Mouse (Mus musculus): ENCODE data around the gene Metrnl. TPM values are rescaled to one million over a fixed set of nuclear protein-coding genes. Genes with fewer than 3 reads are reported as not detected.

The Metrnl gene
- polyA plus RNA-seq, 1 experiment from 2014 or later = 14.1 TPM

DNA sequence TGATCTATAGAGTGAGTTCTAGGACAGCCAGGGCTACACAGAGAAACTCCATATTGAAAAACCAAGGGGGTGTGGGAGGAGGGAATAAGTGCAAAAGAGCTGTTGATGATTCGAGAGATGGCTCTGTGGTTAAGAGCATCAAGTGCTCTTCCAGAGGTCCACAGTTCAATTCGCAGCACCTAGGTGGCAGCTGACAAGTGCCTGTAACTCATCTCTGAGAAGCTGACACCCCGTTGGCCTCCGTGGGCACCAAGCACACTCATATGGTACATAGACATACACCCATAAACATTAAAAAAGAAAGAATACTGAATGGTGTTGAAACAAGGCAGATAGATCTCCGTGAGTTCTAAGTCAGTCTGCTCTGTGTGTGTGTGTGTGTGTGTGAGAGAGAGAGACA, 32.6 kb upstream of the Metrnl start:
- no peaks in the 10 kb centered on the region for H3K27me3 ChIP-seq (replicated peaks)
- H3K27ac ChIP-seq = no peak overlapping the region
- H3K36me3 ChIP-seq (replicated peaks) = no peaks in the 10 kb centered on the region
- no peak overlapping the region for H3K9ac ChIP-seq
- WGBS = 95% methylated on average over 5 of the region's 5 CpGs
- H3K9me3 ChIP-seq = no peaks in the 10 kb centered on the region
- H3K4me3 ChIP-seq = no peak overlapping the region
- H3K4me1 ChIP-seq = peaks cover 8% of the 10 kb centered on the region; the same call in 1 of the 2 replicates
- no peak overlapping the region for H3K4me2 ChIP-seq
- no peak for ATAC-seq (replicated peaks)

DNA sequence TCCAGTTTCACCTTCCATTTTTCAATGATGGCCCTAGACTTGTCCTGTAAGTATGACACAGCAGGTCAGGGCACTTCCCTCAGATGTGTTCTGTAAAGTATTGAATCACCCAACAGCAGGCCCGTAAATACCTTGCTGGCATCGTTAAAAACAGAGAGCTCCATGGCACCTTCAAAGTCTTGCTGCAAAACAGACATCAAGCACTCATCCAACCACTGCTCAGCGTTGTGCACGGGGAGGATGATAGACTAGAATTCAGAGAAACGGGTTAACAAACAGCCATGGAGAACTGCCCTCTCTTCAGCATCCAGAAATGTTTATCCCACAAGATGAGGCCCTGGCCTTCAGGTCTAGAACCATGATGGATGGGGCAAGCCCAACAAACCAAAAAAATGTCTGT, 30.4 kb upstream of the Metrnl start:
- 95% methylated on average over 5 of the region's 5 CpGs for WGBS
- no peak overlapping the region for H3K27ac ChIP-seq
- H3K9me3 ChIP-seq = no peaks in the 10 kb centered on the region
- peaks cover 9% of the 10 kb centered on the region; the same call in 1 of the 2 replicates for H3K4me1 ChIP-seq
- no peak overlapping the region for H3K4me2 ChIP-seq
- H3K27me3 ChIP-seq (replicated peaks) = no peaks in the 10 kb centered on the region
- ATAC-seq (replicated peaks) = no peak
- H3K36me3 ChIP-seq (replicated peaks) = no peaks in the 10 kb centered on the region
- no peak overlapping the region for H3K4me3 ChIP-seq
- H3K9ac ChIP-seq = no peak overlapping the region

DNA sequence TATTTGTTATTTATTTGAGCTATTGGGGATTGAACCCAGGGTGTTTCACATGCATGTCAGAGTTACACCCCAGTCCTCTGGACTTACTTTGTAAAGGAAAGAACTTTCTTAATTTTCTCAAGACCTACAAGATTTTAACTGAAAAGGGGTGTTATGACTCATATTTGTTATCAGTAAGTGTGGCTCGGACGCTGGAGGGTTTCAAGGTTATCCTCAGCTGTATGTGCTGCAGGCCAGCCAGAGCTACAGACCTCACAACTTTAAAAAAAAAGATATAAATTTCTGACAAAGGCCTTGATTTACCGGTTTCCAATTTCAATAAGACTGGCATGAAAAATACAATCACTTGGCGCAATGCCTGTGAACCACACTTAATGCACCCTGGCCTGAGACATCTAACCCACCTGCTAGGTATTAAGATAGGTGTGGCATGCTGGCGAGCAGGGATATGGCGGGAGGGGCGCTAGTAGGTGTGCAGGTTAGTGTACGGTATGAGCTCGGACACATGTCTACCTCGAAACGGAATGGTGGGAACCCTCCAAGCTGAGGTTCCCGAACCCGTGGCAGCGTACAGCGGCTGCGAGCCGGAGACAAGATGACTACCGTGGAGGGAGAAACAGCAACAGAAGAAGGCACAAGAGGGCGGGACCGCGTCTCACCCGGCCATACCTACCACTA, 28.9 kb upstream of the Metrnl start:
- H3K36me3 ChIP-seq (replicated peaks) = no peaks in the 10 kb centered on the region
- H3K27me3 ChIP-seq (replicated peaks) = no peaks in the 10 kb centered on the region
- H3K4me1 ChIP-seq = peaks cover 9% of the 10 kb centered on the region; the same call in 1 of the 2 replicates
- H3K4me3 ChIP-seq = peak overlapping the region; percentile 72
- H3K9ac ChIP-seq = peak overlapping the region; percentile 78
- peak overlapping the region; percentile 57 for H3K4me2 ChIP-seq
- no peaks in the 10 kb centered on the region for H3K9me3 ChIP-seq
- ATAC-seq (replicated peaks) = peak; percentile 76
- WGBS = 3% methylated on average over 22 of the region's 22 CpGs
- H3K27ac ChIP-seq = peak overlapping the region; percentile 94

DNA sequence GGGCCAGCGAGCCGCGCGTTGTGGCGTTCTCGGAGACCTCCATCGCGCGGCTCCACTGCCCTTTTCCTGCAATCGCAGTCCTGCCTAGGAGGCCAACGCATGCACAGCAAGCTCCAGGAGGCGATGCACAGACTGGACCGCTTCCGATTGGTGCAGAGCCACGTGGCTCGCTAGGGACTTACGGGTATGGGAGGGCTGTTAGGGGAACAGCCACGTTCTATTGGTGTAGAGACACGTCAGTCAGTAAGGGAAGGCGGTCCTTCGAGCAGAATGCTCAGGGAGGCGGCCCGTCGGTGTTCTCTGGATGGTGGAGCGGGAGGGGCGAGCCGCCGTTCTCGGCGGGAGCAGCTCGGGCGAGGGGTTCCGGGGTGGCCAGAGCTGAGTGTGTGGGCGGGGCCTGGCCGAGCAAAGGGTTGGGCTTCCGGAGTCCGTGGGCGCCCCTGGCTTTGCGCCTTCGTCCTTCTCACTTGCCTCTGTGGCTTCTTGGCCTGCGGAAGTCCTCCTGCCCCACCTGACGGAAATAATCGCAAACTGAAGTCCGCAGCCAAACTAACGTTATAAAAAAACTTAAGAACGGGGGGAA, 28.3 kb upstream of the Metrnl start, which contains the start of gene B3gntl1:
Gene B3gntl1, minus strand, starts transcription at position 164 of the 583 bp plus-strand sequence.
- under 1% methylated on average over 46 of the region's 46 CpGs for WGBS
- H3K4me2 ChIP-seq = peak within 1 kb of the TSS; percentile 57
- H3K9ac ChIP-seq = peak within 1 kb of the TSS; percentile 78
- H3K36me3 ChIP-seq (replicated peaks) = no peaks in the 10 kb centered on the region
- H3K27me3 ChIP-seq (replicated peaks) = no peaks in the 10 kb centered on the region
- peaks cover 9% of the 10 kb centered on the region; the same call in 1 of the 2 replicates for H3K4me1 ChIP-seq
- peak within 1 kb of the TSS; percentile 72 for H3K4me3 ChIP-seq
- peak; percentile 100 for ATAC-seq (replicated peaks)
- peak within 1 kb of the TSS; percentile 94 for H3K27ac ChIP-seq
- H3K9me3 ChIP-seq = no peaks in the 10 kb centered on the region

DNA sequence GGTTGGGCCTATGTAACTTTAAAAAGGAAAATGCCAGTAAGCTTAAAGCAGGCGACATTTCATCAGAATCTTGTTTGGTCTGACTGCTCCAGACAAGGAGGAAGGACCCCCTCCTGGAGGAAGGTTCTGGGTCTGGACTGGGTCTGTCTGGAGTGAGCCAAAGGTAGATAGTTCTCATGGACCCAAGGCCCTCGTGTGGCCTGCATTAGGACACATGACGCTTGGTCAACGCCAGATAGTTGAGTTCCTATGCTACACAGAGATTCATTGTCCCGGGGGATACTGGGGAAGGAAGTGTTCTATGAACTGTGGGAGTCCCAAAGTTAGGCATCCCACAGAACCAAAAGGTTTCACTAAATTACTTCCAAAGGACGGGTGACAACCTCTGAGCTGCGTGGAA, 27.7 kb upstream of the Metrnl start:
- Histone ChIP-seq H3K27me3 (replicated peaks) (no peaks in the 10 kb centered on the region), H3K4me3 (peak overlapping the region; percentile 72), H3K9ac (peak overlapping the region; percentile 78), H3K36me3 (replicated peaks) (no peaks in the 10 kb centered on the region), H3K4me1 (peaks cover 9% of the 10 kb centered on the region; the same call in 1 of the 2 replicates), H3K4me2 (peak overlapping the region; percentile 57), H3K27ac (peak overlapping the region; percentile 94), H3K9me3 (no peaks in the 10 kb centered on the region)
- peak; percentile 18 for ATAC-seq (replicated peaks)
- 70% methylated on average over 7 of the region's 7 CpGs for WGBS

DNA sequence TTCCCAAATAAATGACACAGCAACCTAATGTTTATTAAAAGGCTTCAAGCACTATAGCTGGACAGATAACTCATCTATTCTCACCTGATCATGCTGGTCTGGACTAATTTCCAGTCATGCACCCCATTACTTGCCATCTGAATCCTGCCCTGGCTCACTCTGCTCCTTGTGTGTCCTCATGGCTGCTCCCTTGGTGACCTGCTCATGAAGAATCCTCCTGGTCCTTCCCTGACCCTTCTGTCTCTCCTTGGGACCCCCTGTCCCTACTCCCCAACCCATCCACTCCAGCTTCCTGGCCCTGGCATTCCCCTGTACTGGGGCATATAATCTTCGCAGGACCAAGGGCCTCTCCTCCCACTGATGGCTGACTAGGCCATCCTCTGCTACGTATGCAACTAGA, 24.5 kb upstream of the Metrnl start:
- Histone ChIP-seq H3K9me3 (no peaks in the 10 kb centered on the region), H3K27me3 (replicated peaks) (no peaks in the 10 kb centered on the region), H3K27ac (no peak overlapping the region), H3K36me3 (replicated peaks) (no peaks in the 10 kb centered on the region), H3K4me2 (no peak overlapping the region), H3K4me1 (peaks cover 9% of the 10 kb centered on the region; the same call in 1 of the 2 replicates), H3K4me3 (no peak overlapping the region), H3K9ac (no peak overlapping the region)
- no peak for ATAC-seq (replicated peaks)
- WGBS = 89% methylated on average over 2 of the region's 2 CpGs

DNA sequence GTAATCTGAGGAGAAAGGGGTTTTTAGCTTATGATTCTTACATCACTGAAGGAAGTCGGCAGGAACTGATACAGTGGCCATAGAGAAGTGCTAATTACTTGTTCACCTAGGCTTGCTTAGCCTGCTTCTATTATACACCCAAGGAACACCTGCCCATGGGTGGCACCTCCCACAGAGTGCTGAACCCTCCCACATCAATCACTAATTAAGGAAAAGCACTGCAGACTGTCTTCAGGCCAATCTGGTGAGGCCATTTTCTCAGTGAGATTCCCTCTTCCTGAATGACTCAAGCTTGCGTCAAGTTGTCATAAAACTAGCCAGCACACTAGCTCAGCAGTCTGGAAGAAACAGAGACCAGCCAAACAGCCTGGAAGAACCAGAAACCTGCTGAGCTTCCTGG, 21.8 kb upstream of the Metrnl start:
- H3K9ac ChIP-seq = no peak overlapping the region
- 90% methylated on average over 2 of the region's 2 CpGs for WGBS
- H3K27me3 ChIP-seq (replicated peaks) = no peaks in the 10 kb centered on the region
- no peaks in the 10 kb centered on the region for H3K9me3 ChIP-seq
- H3K36me3 ChIP-seq (replicated peaks) = no peaks in the 10 kb centered on the region
- H3K27ac ChIP-seq = no peak overlapping the region
- H3K4me1 ChIP-seq = no peaks in the 10 kb centered on the region
- H3K4me2 ChIP-seq = no peak overlapping the region
- no peak overlapping the region for H3K4me3 ChIP-seq
- ATAC-seq (replicated peaks) = no peak

DNA sequence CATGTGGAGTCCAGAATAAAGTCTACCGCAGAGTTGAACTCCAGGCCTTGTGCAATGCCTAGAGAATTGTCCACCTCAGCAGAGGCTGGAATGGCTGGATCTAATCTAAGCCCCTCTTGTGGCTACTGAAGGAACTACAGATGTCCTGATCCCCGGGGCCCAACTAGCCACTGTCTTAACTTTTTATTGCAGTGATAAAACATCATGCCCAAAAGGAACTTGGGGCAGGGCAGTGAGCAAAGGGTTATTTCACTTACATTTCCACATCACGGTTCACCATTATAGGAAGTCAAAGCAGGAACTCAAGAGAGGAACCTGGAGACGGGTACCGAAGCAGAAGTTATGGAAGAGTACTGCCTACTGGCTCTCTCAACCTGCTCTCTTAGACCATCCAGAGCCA, 20.6 kb upstream of the Metrnl start:
- no peaks in the 10 kb centered on the region for H3K27me3 ChIP-seq (replicated peaks)
- H3K36me3 ChIP-seq (replicated peaks) = no peaks in the 10 kb centered on the region
- H3K4me2 ChIP-seq = no peak overlapping the region
- no peak overlapping the region for H3K27ac ChIP-seq
- H3K4me3 ChIP-seq = no peak overlapping the region
- WGBS = 87% methylated on average over 5 of the region's 5 CpGs
- H3K9ac ChIP-seq = no peak overlapping the region
- no peaks in the 10 kb centered on the region for H3K4me1 ChIP-seq
- no peak for ATAC-seq (replicated peaks)
- no peaks in the 10 kb centered on the region for H3K9me3 ChIP-seq

DNA sequence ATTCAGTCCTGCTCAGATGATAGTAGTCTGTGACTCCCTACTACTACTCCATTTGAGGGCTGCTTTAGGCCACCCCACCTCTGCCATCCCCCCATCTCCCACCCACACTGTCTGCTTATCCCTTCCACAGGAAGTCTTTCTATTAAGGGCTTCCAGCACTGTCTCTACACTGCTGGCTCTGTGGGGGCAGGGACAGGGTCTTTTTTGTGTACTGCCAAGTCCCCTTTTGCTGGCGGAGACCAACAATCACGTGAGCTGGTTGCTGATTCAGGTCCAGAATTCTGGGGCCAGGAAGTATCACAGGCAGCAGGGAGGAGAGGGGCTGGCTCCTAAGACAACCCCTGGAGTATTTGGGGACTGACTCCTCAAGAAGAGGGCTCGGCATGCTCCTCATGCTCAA, 18.1 kb upstream of the Metrnl start:
- H3K4me2 ChIP-seq = no peak overlapping the region
- no peak overlapping the region for H3K9ac ChIP-seq
- no peak overlapping the region for H3K27ac ChIP-seq
- no peak overlapping the region for H3K4me3 ChIP-seq
- H3K27me3 ChIP-seq (replicated peaks) = no peaks in the 10 kb centered on the region
- WGBS = 61% methylated on average over 3 of the region's 3 CpGs
- ATAC-seq (replicated peaks) = no peak
- H3K36me3 ChIP-seq (replicated peaks) = no peaks in the 10 kb centered on the region
- no peaks in the 10 kb centered on the region for H3K4me1 ChIP-seq
- no peaks in the 10 kb centered on the region for H3K9me3 ChIP-seq

DNA sequence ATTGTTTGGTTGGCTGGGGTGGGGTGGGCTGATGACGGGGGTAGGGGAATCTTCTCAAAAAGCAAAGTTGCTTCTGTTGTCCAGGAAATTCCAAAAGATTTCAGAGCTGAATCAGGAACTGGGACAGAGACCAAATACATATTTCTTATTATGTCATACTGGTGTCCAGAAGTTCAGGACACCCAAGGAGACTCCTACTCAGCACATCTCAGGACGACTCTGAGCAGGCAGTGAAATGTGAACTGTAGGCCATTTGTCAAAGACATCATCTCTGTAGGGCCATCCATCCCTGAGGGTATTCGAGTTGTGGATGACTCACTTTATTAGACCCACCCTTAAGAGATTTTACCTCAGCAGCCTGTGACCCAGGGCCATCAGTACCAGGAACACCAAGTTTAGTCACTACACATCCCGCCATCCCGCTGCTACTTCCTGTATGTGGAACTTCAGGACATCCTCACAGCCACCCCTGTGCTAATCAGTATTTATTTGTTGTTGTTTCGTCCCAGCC, 15.8 kb upstream of the Metrnl start:
- WGBS = 73% methylated on average over 6 of the region's 6 CpGs
- Histone ChIP-seq H3K4me2 (no peak overlapping the region), H3K9me3 (no peaks in the 10 kb centered on the region), H3K36me3 (replicated peaks) (no peaks in the 10 kb centered on the region), H3K4me3 (no peak overlapping the region), H3K4me1 (no peaks in the 10 kb centered on the region), H3K9ac (no peak overlapping the region), H3K27me3 (replicated peaks) (no peaks in the 10 kb centered on the region), H3K27ac (no peak overlapping the region)
- no peak for ATAC-seq (replicated peaks)

DNA sequence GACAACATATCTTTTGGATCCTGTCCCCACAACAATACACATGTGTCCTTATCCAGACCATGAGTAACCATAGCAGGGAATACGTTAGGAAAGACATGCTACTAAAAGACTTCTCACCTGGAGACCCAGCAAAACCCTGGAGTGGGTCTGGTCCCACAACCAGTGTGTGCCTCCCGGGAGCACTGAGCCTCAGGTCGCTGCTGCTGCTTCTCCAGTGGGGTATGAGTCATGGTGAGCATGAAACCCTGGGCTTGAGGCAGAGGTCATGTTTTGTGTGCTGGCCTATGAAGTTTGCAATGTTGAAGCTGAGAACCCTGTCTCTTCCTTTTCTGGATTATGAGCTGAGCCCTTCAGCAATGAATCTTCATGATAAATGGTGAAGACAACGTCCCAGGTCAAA, 15.3 kb upstream of the Metrnl start:
- no peaks in the 10 kb centered on the region for H3K36me3 ChIP-seq (replicated peaks)
- H3K27ac ChIP-seq = no peak overlapping the region
- no peak overlapping the region for H3K4me2 ChIP-seq
- no peak overlapping the region for H3K4me3 ChIP-seq
- no peak overlapping the region for H3K9ac ChIP-seq
- H3K4me1 ChIP-seq = no peaks in the 10 kb centered on the region
- no peaks in the 10 kb centered on the region for H3K27me3 ChIP-seq (replicated peaks)
- H3K9me3 ChIP-seq = no peaks in the 10 kb centered on the region
- no peak for ATAC-seq (replicated peaks)
- 78% methylated on average over 4 of the region's 4 CpGs for WGBS

DNA sequence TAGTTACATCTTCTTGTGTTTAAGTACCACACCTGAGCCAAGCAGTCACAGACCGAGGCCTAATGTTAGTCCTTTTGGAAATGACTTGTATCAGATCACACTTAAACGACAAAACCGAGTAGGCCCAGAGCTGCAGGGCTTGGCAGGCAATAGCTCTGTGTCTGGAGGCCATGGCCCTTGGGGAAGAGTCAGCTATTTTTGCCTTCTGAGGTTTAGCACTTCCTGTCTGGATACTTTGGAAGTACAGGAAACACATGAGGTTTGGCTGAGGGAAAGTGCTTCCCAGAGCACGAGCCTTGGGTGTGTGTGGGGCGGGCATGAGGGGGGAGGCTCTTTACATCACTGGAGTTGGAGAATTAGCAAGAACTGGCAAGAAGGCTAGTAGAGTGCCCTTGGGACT, 14.7 kb upstream of the Metrnl start:
- H3K9ac ChIP-seq = no peak overlapping the region
- no peaks in the 10 kb centered on the region for H3K9me3 ChIP-seq
- no peaks in the 10 kb centered on the region for H3K36me3 ChIP-seq (replicated peaks)
- 84% methylated on average over 5 of the region's 5 CpGs for WGBS
- ATAC-seq (replicated peaks) = no peak
- H3K27me3 ChIP-seq (replicated peaks) = no peaks in the 10 kb centered on the region
- no peaks in the 10 kb centered on the region for H3K4me1 ChIP-seq
- H3K4me3 ChIP-seq = no peak overlapping the region
- H3K27ac ChIP-seq = no peak overlapping the region
- H3K4me2 ChIP-seq = no peak overlapping the region

DNA sequence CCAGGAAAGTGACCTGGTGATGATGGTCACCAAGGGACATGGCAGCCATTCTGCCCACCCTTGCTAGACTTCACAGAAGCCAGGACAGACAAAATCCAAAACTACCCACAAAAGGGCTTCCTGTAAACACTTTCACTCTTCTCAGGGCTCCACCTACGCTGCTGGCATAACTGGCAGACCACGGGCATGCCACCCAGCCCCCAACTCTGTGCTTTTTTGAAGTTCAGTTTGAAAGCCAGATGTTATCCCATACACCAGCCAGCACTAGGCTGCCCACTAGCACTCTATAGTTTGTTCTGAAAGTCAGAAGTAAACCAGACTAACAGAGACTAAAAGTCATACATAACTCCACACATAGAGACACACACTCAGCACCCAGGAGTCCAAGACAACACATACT, 13.3 kb upstream of the Metrnl start:
- no peaks in the 10 kb centered on the region for H3K27me3 ChIP-seq (replicated peaks)
- no peak overlapping the region for H3K4me3 ChIP-seq
- no peaks in the 10 kb centered on the region for H3K9me3 ChIP-seq
- H3K4me2 ChIP-seq = no peak overlapping the region
- H3K9ac ChIP-seq = no peak overlapping the region
- 84% methylated on average over 2 of the region's 2 CpGs for WGBS
- no peaks in the 10 kb centered on the region for H3K36me3 ChIP-seq (replicated peaks)
- ATAC-seq (replicated peaks) = no peak
- H3K4me1 ChIP-seq = no peaks in the 10 kb centered on the region
- no peak overlapping the region for H3K27ac ChIP-seq
